Mouse (Mus musculus): ENCODE results near the gene Nova2.
A peak's percentile ranks its signal among the peaks of the same experiment; 100 is the strongest.

The Nova2 gene

GRCm38 (mm10) chr7:18978381-18978780, 52.7 kb downstream of the Nova2 start:
- DNase-seq (ENCODE audit: low read depth in 1 of 2, low spot score in 2 of 2): no peak

DNA sequence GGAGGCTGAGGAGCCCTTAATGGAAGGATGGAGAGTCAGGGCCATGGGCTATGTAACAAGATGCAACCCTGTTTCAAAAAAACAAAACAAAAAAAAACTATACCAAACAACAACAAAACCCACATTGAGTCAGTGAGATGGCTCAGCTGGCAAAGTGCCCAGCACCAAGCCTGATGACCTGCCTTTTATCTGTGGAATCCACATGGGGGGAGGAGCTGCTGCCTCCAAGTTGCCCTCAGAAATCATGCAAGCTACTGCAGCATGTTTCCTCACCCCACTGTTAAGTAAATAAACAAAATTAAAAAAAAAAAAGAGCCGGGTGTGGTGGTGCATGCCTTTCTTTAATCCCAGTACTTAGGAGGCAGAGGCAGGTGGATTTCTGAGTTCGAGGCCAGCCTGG, 60.8 kb downstream of the Nova2 start:
- no peak for DNase-seq (ENCODE audit: low read depth in 1 of 2, low spot score in 2 of 2)

- DNase-seq (ENCODE audit: low read depth in 1 of 2, low spot score in 2 of 2): no peak
Measured at GRCm38 (mm10) chr7:18987100-18987499, 61.4 kb downstream of the Nova2 start, which contains the start of gene Nanos2. Nanos2 (plus strand) TSS chr7:18987400.

DNA sequence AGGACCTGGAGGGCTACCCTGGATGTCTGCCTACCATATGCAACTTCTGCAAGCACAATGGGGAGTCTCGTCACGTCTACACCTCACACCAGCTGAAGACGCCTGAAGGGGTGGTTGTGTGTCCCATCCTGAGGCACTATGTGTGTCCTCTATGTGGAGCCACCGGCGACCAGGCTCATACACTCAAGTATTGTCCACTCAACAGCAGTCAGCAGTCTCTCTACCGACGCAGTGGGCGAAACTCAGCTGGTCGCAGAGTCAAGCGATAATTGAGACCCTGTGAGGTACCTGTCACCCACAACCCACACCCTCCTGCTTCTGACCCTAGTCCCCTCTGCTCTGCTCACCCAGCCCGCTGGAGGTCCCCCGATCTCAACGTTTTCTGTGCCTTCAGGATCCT, 62.1 kb downstream of the Nova2 start:
- DNase-seq (ENCODE audit: low read depth in 1 of 2, low spot score in 2 of 2): no peak

DNA sequence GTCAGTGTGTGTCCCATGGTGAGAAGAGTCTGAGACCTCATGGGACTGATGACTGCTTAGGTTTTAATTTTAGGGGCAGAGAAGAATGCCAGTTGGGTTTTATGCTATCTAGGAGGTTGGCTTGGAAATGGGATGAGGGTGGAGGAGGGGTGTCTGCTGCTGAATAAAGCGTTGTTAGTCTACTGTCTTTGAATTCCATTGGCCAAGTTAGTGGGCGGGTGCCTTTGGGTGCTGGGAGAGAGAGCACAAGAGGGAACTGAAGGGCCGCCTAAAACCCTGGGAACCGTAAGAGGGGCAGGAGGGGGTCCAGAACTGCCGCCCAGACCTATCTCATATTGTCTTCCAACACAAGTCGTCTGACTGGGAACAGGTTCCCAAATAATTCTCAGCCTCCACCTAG, 63.1 kb downstream of the Nova2 start:
- DNase-seq (ENCODE audit: low read depth in 1 of 2, low spot score in 2 of 2): no peak

DNA sequence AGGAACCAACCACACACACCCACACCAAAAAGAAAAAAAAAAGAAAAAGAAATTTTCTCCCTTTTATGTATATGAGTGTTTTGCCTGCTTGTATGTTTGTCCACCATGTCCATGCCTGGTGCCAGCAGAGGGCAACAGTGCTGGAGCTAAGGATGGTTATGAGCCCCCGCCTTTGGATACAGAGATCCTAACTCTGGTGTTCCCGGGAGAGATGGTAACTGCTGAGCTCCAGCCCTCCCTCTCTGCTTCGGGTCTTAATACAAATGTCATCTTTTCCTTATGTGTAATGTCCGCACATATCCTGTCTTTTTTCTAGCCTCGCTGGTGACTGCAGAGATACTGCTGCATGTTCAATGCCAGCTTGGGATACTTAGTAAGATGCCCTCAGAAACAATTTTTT, 64.3 kb downstream of the Nova2 start:
- DNase-seq (ENCODE audit: low read depth in 1 of 2, low spot score in 2 of 2): no peak

GRCm38 (mm10) chr7:18990601-18991295, 65.1 kb downstream of the Nova2 start, which contains the start of gene Mypop:
Mypop (plus strand) TSS chr7:18991245.
- DNase-seq (ENCODE audit: low read depth in 1 of 2, low spot score in 2 of 2): peak; percentile 92 to 94

- no peak for DNase-seq (ENCODE audit: low read depth in 1 of 2, low spot score in 2 of 2)
Measured at GRCm38 (mm10) chr7:18991660-18992293, 66.1 kb downstream of the Nova2 start.

GRCm38 (mm10) chr7:18992294-18992675, 66.6 kb downstream of the Nova2 start:
- DNase-seq (ENCODE audit: low read depth in 1 of 2, low spot score in 2 of 2): no peak

DNA sequence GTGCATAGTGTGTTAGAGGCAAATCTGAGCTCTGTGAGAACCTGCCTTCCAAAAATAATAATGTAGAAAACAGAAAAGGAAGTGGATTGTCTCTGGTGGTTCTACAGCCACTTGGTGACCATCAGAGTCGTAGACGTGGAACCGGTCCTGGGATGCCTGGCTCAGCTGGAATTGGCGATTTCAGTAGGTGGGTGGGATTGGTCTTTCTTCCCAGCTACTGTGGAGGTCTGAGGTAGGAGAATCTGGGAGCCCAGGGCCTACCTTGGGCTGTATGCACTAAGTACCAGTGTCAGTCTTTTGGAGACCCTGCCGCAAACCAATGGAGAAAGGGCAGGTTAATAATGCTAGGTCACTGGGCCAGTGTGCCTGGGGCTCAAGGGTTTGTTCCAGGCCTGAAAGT, 67.3 kb downstream of the Nova2 start:
- DNase-seq (ENCODE audit: low read depth in 1 of 2, low spot score in 2 of 2): no peak

DNA sequence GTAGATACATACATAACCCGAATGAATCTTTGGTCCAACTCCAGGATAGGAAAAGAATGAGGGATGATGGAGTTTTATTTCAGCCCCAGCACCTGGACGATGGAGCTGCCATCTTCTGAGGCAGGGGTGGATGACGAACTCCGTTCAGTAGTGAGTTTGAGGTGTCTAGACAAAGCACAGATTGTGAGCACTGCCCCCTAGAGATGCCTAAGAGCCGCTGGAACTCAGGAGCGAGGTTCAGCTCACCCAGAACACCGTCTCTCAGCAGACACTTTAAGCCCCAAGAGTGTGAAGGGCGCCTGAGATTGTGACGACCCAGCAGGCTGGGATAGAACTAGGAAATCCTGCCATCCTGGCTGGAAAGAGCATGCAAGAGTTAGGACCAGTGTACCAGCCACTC, 73.1 kb downstream of the Nova2 start:
- DNase-seq (ENCODE audit: low read depth in 1 of 2, low spot score in 2 of 2): no peak

DNA sequence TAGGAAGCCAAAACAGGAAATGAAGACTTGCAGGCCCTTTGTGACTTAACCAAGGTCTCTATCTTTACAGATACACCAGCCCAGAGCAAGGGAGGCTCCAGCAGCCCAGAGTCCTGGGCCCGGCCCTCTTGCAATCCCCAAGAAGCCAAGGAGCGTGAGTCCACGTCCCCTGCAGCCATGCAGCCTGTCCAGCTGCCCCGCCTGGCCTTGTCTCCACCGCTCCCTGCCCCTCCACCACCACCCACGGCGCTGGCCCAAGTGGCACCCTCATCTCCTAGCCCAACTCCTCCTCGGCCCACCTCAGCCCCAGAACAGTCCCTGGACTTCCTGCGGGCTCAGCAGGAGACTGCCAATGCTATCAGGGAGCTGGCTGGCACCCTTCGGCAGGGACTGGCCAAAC, 74.7 kb downstream of the Nova2 start:
- DNase-seq (ENCODE audit: low read depth in 1 of 2, low spot score in 2 of 2): no peak

GRCm38 (mm10) chr7:19001066-19001806, 75.5 kb downstream of the Nova2 start:
- DNase-seq (ENCODE audit: low read depth in 1 of 2, low spot score in 2 of 2): no peak

GRCm38 (mm10) chr7:19001807-19002085, 76.1 kb downstream of the Nova2 start:
- no peak for DNase-seq (ENCODE audit: low read depth in 1 of 2, low spot score in 2 of 2)

DNA sequence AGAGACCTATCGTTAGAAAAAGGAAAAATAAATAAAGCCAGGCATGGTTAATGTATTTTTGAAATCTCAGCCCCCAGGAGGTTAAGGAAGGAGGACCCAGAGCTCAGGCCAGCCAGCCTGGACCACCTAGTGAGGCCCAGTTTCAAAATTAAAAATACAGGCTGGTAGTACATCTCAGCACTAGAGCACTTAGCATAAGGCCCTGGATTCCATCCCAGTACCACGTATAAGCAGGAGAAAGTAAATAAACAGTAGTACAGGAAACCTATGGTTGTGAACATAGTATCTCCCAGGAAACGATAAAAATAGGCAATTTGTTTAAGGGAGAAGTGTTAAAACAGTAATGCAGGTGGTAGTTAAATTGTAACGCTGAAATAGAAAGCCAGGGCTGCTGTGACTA, 76.4 kb downstream of the Nova2 start:
- DNase-seq (ENCODE audit: low read depth in 1 of 2, low spot score in 2 of 2): no peak

DNA sequence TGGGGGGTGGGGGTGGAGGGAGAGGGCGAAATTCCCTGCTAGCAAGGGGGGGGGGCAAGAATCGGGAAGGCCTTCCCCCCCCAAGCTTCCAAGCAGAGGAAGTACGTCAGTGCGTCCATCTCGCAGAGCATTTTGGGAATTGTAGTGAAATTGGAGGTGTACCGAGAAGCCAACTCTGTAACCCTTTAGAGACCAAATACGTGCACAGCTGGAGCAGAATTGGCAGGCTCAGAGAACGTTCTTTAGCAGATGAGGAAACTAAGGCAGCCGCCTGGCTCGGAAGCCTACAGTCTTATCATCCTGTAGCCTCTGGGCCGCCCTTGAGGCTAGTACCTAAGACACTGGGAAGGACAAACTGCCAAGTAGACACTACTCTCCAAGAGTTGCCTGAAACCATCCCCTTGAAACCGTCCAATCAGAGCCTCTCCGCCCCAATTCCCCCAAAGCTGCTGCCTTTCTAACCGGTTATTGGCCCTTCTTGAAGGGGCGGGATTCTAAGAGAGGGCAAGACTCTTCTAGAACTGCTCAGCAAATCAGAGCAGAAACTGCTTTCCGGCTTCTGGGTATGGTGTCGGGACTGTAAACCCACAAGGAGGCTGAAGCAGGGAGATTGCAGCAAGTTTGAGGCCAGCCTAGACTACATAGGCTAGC, 77.3 kb downstream of the Nova2 start:
- no peak for DNase-seq (ENCODE audit: low read depth in 1 of 2, low spot score in 2 of 2)

- DNase-seq (ENCODE audit: low read depth in 1 of 2, low spot score in 2 of 2): peak; percentile 76 to 84
Measured at GRCm38 (mm10) chr7:19003902-19004630, 78.4 kb downstream of the Nova2 start, which contains the start of gene Irf2bp1. Irf2bp1 (plus strand) TSS chr7:19004044.

DNA sequence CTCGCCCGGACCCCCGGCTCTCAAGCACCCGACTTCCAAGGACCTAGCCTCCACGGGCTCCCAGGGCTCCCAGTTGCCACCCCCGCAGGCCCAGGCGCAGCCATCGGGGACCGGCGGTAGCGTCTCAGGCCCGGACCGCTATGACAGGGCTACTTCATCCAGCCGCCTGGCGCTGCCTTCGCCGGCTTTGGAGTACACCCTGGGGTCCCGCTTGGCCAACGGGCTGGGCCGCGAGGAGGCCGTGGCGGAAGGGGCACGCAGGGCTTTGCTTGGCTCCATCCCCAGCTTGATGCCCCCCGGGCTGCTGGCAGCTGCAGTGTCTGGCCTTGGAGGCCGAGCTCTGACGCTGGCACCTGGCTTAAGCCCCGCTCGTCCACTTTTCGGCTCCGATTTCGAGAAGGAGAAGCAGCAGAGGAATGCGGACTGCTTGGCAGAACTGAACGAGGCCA, 79.0 kb downstream of the Nova2 start:
- no peak for DNase-seq (ENCODE audit: low read depth in 1 of 2, low spot score in 2 of 2)

- DNase-seq (ENCODE audit: low read depth in 1 of 2, low spot score in 2 of 2): no peak
Measured at GRCm38 (mm10) chr7:19005417-19006121, 79.9 kb downstream of the Nova2 start.

DNA sequence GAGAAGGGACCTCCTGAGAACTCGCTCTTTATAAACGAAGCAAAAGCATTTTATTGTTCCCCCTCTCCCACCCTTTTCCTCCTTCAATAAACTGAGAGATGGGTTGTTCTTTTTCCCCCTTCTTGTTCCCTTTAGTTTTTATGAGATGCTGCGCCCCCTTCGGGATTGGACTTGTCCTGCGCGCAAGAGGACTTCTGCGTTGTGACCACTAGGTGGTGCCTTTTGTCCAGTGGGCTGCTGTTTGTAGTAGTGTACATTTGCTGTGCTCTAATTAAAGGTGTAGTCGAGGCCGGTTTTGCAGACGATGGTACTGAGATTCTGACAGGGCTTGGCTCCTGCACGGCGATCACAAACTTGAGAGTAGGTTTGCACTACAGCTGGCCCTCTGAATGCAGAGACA, 80.8 kb downstream of the Nova2 start:
- DNase-seq (ENCODE audit: low read depth in 1 of 2, low spot score in 2 of 2): peak in 1 of 2 experiments; percentile 76

All from monocyte, adult 2 months (primary cell).